In the genomic region with DNA sequence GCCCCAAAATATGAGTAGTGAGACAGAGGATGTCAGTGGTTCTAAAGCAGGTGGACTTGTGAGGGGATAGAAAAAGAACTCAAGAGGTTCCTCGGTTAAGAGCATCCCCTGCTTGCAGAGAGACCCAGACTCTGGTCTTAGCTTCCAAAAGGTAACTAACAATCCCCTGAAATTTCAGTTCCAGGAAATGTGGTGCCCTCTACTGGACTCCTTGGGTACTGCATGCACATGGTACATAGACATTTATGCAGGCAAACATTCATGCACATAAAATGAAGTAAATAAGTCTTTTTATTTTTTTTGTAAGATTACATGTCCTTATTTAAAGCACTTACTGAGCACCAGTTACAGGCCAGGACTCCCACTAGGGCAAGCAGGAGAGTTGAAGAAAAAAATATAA, we compare ENCODE assay signal across 10 mouse cellular contexts. TPM values are rescaled to one million over a fixed set of nuclear protein-coding genes. Genes with fewer than 3 reads are reported as not detected.
A peak's percentile ranks its signal among the peaks of the same experiment; 100 is the strongest.
DNase-seq lines count a peak whose midpoint lies in the region; ATAC-seq and TF ChIP-seq lines count a peak whose summit lies in the region.
"Had no signal": no experiment of that assay in that cellular context is flagged by ENCODE, and none has a peak within 500 bp of the region (broad histone marks: within the 10 kb centered on the region; RNA-seq: fewer than 3 reads in every experiment).

No protein-coding gene starts in this region.

- H3K4me3 ChIP-seq in hindbrain, postnatal 0 days (ENCODE audit: low read length): no peak overlapping the region
- H3K4me3 ChIP-seq in hindbrain, embryonic 10.5 days: no peak overlapping the region
- no peak overlapping the region for H3K4me3 ChIP-seq in midbrain, embryonic 10.5 days
- H3K4me3 ChIP-seq in midbrain, embryonic 15.5 days: no peak overlapping the region
- H3K4me3 ChIP-seq in MEL (ENCODE audit: control insufficient read depth in 1 of 2, insufficient read depth in 1 of 2, low read depth in 2 of 2, low read length in 2 of 2): no peak overlapping the region
- no peak overlapping the region for H3K4me3 ChIP-seq in stomach, postnatal 0 days (ENCODE audit: low read depth, low read length)
- no peak overlapping the region for H3K4me3 ChIP-seq in midbrain, embryonic 14.5 days (replicated peaks; ENCODE audit: low read depth, low read length)
- H3K4me3 ChIP-seq: myocyte had no signal

- 94% methylated on average over 1 of the region's 1 CpGs for WGBS in hindbrain, postnatal 0 days
- WGBS in hindbrain, embryonic 10.5 days: 78% methylated on average over 1 of the region's 1 CpGs
- WGBS in midbrain, embryonic 10.5 days: 83% methylated on average over 1 of the region's 1 CpGs
- 90% methylated on average over 1 of the region's 1 CpGs for WGBS in midbrain, embryonic 15.5 days
- WGBS in stomach, postnatal 0 days: 96% methylated on average over 1 of the region's 1 CpGs
- WGBS in midbrain, embryonic 14.5 days: 85% methylated on average over 1 of the region's 1 CpGs

- no peak overlapping the region for H3K27ac ChIP-seq in hindbrain, postnatal 0 days
- H3K27ac ChIP-seq in hindbrain, embryonic 10.5 days: no peak overlapping the region
- H3K27ac ChIP-seq in midbrain, embryonic 10.5 days (replicated peaks): no peak overlapping the region
- no peak overlapping the region for H3K27ac ChIP-seq in midbrain, embryonic 15.5 days
- H3K27ac ChIP-seq in MEL (ENCODE audit: control insufficient read depth, low read depth, low read length): no peak overlapping the region
- H3K27ac ChIP-seq in stomach, postnatal 0 days (replicated peaks): no peak overlapping the region
- H3K27ac ChIP-seq in midbrain, embryonic 14.5 days (replicated peaks; ENCODE audit: low read depth, low read length): no peak overlapping the region

- no peaks in the 10 kb centered on the region for H3K36me3 ChIP-seq in hindbrain, postnatal 0 days (ENCODE audit: insufficient read depth, low read length)
- H3K36me3 ChIP-seq in hindbrain, embryonic 10.5 days: no peaks in the 10 kb centered on the region
- H3K36me3 ChIP-seq in midbrain, embryonic 10.5 days: no peaks in the 10 kb centered on the region
- H3K36me3 ChIP-seq in midbrain, embryonic 15.5 days (replicated peaks): no peaks in the 10 kb centered on the region
- no peaks in the 10 kb centered on the region for H3K36me3 ChIP-seq in MEL (ENCODE audit: control insufficient read depth in 1 of 2, insufficient read depth in 2 of 2, low read length in 2 of 2)
- no peaks in the 10 kb centered on the region for H3K36me3 ChIP-seq in stomach, postnatal 0 days (ENCODE audit: control insufficient read depth, insufficient read depth, low read length)
- H3K36me3 ChIP-seq in midbrain, embryonic 14.5 days (ENCODE audit: control insufficient read depth, insufficient read depth, low read length): no peaks in the 10 kb centered on the region

- no peaks in the 10 kb centered on the region for H3K27me3 ChIP-seq in hindbrain, postnatal 0 days (ENCODE audit: insufficient read depth, low read length)
- H3K27me3 ChIP-seq in hindbrain, embryonic 10.5 days (ENCODE audit: insufficient read depth, poor library complexity, severe bottlenecking): no peaks in the 10 kb centered on the region
- no peaks in the 10 kb centered on the region for H3K27me3 ChIP-seq in midbrain, embryonic 10.5 days (ENCODE audit: low read depth, poor library complexity, severe bottlenecking)
- no peaks in the 10 kb centered on the region for H3K27me3 ChIP-seq in midbrain, embryonic 15.5 days (replicated peaks)
- H3K27me3 ChIP-seq in MEL (ENCODE audit: control insufficient read depth in 1 of 2, insufficient read depth in 2 of 2, low read length in 2 of 2): no peaks in the 10 kb centered on the region
- H3K27me3 ChIP-seq in stomach, postnatal 0 days (ENCODE audit: control insufficient read depth, insufficient read depth, low read length): no peaks in the 10 kb centered on the region
- H3K27me3 ChIP-seq in midbrain, embryonic 14.5 days (ENCODE audit: control insufficient read depth, insufficient read depth, low read length): no peaks in the 10 kb centered on the region

- no peaks in the 10 kb centered on the region for H3K9me3 ChIP-seq in hindbrain, postnatal 0 days (ENCODE audit: low read length)
- 0 out of 2 replicates have a peak, but pooled peaks cover 5% of the 10 kb centered on the region for H3K9me3 ChIP-seq in hindbrain, embryonic 10.5 days
- no peaks in the 10 kb centered on the region for H3K9me3 ChIP-seq in midbrain, embryonic 10.5 days (replicated peaks)
- H3K9me3 ChIP-seq in midbrain, embryonic 15.5 days: no peaks in the 10 kb centered on the region
- H3K9me3 ChIP-seq in MEL (replicated peaks; ENCODE audit: insufficient read depth, low read length): no peaks in the 10 kb centered on the region
- H3K9me3 ChIP-seq in stomach, postnatal 0 days (ENCODE audit: control insufficient read depth, low read length): no peaks in the 10 kb centered on the region
- no peaks in the 10 kb centered on the region for H3K9me3 ChIP-seq in midbrain, embryonic 14.5 days (ENCODE audit: control insufficient read depth, low read length)

- H3K79me2 ChIP-seq in MEL (ENCODE audit: control insufficient read depth, insufficient read depth, low read length, poor library complexity): no peaks in the 10 kb centered on the region

- no peak for TF ChIP-seq RAD21 in MEL (IDR thresholded peaks at IDR 0.05; ENCODE audit: low read depth, low read length)

- no peaks in the 10 kb centered on the region for H3K4me1 ChIP-seq in hindbrain, postnatal 0 days (ENCODE audit: insufficient read depth, low read length)
- H3K4me1 ChIP-seq in hindbrain, embryonic 10.5 days (replicated peaks): peaks cover 14% of the 10 kb centered on the region
- H3K4me1 ChIP-seq in midbrain, embryonic 10.5 days: peaks cover 16% of the 10 kb centered on the region
- no peaks in the 10 kb centered on the region for H3K4me1 ChIP-seq in midbrain, embryonic 15.5 days
- no peaks in the 10 kb centered on the region for H3K4me1 ChIP-seq in MEL (ENCODE audit: control insufficient read depth in 1 of 2, insufficient read depth in 2 of 2, low read length in 2 of 2)
- no peaks in the 10 kb centered on the region for H3K4me1 ChIP-seq in stomach, postnatal 0 days (replicated peaks; ENCODE audit: control insufficient read depth, insufficient read depth)
- no peaks in the 10 kb centered on the region for H3K4me1 ChIP-seq in midbrain, embryonic 14.5 days (ENCODE audit: control insufficient read depth, insufficient read depth, low read length)

- no peak overlapping the region for H3K9ac ChIP-seq in hindbrain, postnatal 0 days (replicated peaks; ENCODE audit: low read length)
- H3K9ac ChIP-seq in midbrain, embryonic 15.5 days: no peak overlapping the region
- H3K9ac ChIP-seq in MEL (ENCODE audit: control insufficient read depth, low read depth, low read length, poor library complexity, severe bottlenecking): no peak overlapping the region
- H3K9ac ChIP-seq in stomach, postnatal 0 days (ENCODE audit: low read length): no peak overlapping the region
- H3K9ac ChIP-seq in midbrain, embryonic 14.5 days (replicated peaks; ENCODE audit: low read length): no peak overlapping the region

- no peak overlapping the region for H3K4me2 ChIP-seq in hindbrain, postnatal 0 days (ENCODE audit: low read depth, low read length)
- no peak overlapping the region for H3K4me2 ChIP-seq in midbrain, embryonic 15.5 days
- no peak overlapping the region for H3K4me2 ChIP-seq in stomach, postnatal 0 days (replicated peaks; ENCODE audit: low read depth)
- no peak overlapping the region for H3K4me2 ChIP-seq in midbrain, embryonic 14.5 days (ENCODE audit: low read length)
- H3K4me2 ChIP-seq: heart, embryonic 11.5 days had no signal

- TF ChIP-seq EP300 in MEL (IDR thresholded peaks at IDR 0.05; ENCODE audit: low read depth in 1 of 2, low read length in 2 of 2): no peak
- no peak for TF ChIP-seq EP300 in stomach, postnatal 0 days (optimal IDR thresholded peaks at IDR 0.05)

- peak; percentile 67 for TF ChIP-seq CTCF in hindbrain, postnatal 0 days (IDR thresholded peaks at IDR 0.05; ENCODE audit: low read depth)
- TF ChIP-seq CTCF in MEL (IDR thresholded peaks at IDR 0.05 in 2 of 3, conservative IDR thresholded peaks at IDR 0.05 in 1 of 3; ENCODE audit: control insufficient read depth in 1 of 3, insufficient read depth in 1 of 3, low read depth in 2 of 3, low read length in 3 of 3, poor library complexity in 1 of 3, severe bottlenecking in 1 of 3): peak; percentile 15 to 51 (median 27); a peak in 3 of 6 replicates
- TF ChIP-seq CTCF in stomach, postnatal 0 days (IDR thresholded peaks at IDR 0.05; ENCODE audit: low read depth): peak; percentile 67

- TF ChIP-seq POLR2A in MEL (IDR thresholded peaks at IDR 0.05; ENCODE audit: control insufficient read depth in 1 of 2, insufficient read depth in 1 of 2, low read depth in 1 of 2, low read length in 2 of 2, poor library complexity in 1 of 2): no peak

- no peak for ATAC-seq in hindbrain, postnatal 0 days
- ATAC-seq in midbrain, embryonic 15.5 days (replicated peaks): no peak
- ATAC-seq in stomach, postnatal 0 days (ENCODE audit: low FRiP score, low TSS enrichment): no peak
- no peak for ATAC-seq in midbrain, embryonic 14.5 days (ENCODE audit: low FRiP score, low TSS enrichment)

- DNase-seq in hindbrain, postnatal 0 days (ENCODE audit: low spot score): peak; percentile 37
- no peak for DNase-seq in hindbrain, embryonic 10.5 days (ENCODE audit: low spot score)
- DNase-seq in midbrain, embryonic 10.5 days (ENCODE audit: low spot score): peak; percentile 31
- peak; percentile 3 for DNase-seq in MEL (ENCODE audit: low read depth, low spot score)
- peak; percentile 17 for DNase-seq in stomach, postnatal 0 days (ENCODE audit: low spot score)
- no peak for DNase-seq in midbrain, embryonic 14.5 days
- no peak for DNase-seq in adrenal gland, postnatal 4 days (ENCODE audit: low spot score in 2 of 2)

TF ChIP-seq in MEL, 35 proteins besides CTCF, POLR2A, EP300 and RAD21:
- TF ChIP-seq HCFC1 (IDR thresholded peaks at IDR 0.05; ENCODE audit: low read depth, low read length): no peak
- TF ChIP-seq SMC3 (IDR thresholded peaks at IDR 0.05; ENCODE audit: low read depth, low read length): 0 out of 2 replicates have a peak, but pooled peaks have one; percentile 2

RNA-seq across cellular contexts. Expression of gene Cops8, which starts 45.6 kb away (rescaled TPM):
- 97.2 and 117 TPM in 2 replicates for total RNA-seq in hindbrain, postnatal 0 days (2014; rRNA removed)
- 167 and 170 TPM in 2 replicates for polyA plus RNA-seq in hindbrain, postnatal 0 days (2015; fragmentation: Nextera tagmentation; extraction: Ambion mirVana)
- 193 and 195 TPM in 2 replicates for polyA plus RNA-seq in hindbrain, embryonic 10.5 days (2016; fragmentation: Nextera tagmentation; extraction: Ambion mirVana)
- polyA plus RNA-seq in midbrain, embryonic 10.5 days (2016; fragmentation: Nextera tagmentation; extraction: Ambion mirVana): 183 and 199 TPM in 2 replicates
- 176 and 182 TPM in 2 replicates for polyA plus RNA-seq in midbrain, embryonic 15.5 days (2015; fragmentation: Nextera tagmentation; extraction: Ambion mirVana)
- 65.4 and 103 TPM in 2 replicates for total RNA-seq in MEL (2012; rRNA removed)
- 10 to 100 TPM in 1 of 2 experiments, not detected in 1; 86.7 TPM for polyA plus RNA-seq in MEL (2012; ENCODE audit: insufficient read depth in 1 of 2, insufficient read length in 2 of 2, low read depth in 1 of 2, low replicate concordance in 2 of 2, missing spikeins in 1 of 2)
- polyA plus RNA-seq in stomach, postnatal 0 days (2015; fragmentation: Nextera tagmentation; extraction: Ambion mirVana): 65.7 and 71.0 TPM in 2 replicates
- 155 and 178 TPM in 2 replicates for polyA plus RNA-seq in midbrain, embryonic 14.5 days (2014; fragmentation: Nextera tagmentation; extraction: Ambion mirVana)
- total RNA-seq in adrenal gland, postnatal 4 days (2021): 10 to 100 TPM; 91.2 to 96.9 TPM

Comparison
In these comparisons a context has a peak if more than half of its experiments do, and no peak if none do; other contexts are left out.
1. DNase-seq: peak in hindbrain, postnatal 0 days (single experiment), midbrain, embryonic 10.5 days (single experiment), MEL (single experiment) and stomach, postnatal 0 days (single experiment); none in hindbrain, embryonic 10.5 days (single experiment), midbrain, embryonic 14.5 days (single experiment) and adrenal gland, postnatal 4 days (0 of 2).
2. Peak in every context shown above with its lines, with median percentiles within 50 percentile points of each other: CTCF ChIP-seq.